Mouse (Mus musculus) midbrain, embryonic 16.5 days (tissue): ENCODE data around the gene Plekhj1. TPM values are rescaled to one million over a fixed set of nuclear protein-coding genes. Genes with fewer than 3 reads are reported as not detected.
A peak's percentile ranks its signal among the peaks of the same experiment; 100 is the strongest.

Source experiments
- ATAC-seq: fragments of 200-750 bp; cut with Nextera tagmentation; 2 replicates; pipeline ENCODE4 v1.8.0; 2017; ENCODE audit warnings: moderate TSS enrichment
- H3K27ac ChIP-seq: fragments of 300-500 bp; sonication (generic); 2 replicates; pipeline ENCODE4 v1.5.1; 2014; ENCODE audit warnings: mild to moderate bottlenecking, low read length, mixed read lengths
- H3K27me3 ChIP-seq: fragments of 300-500 bp; sonication (generic); 2 replicates; pipeline ENCODE4 v1.6.1; 2014; ENCODE audit warnings: low read depth, low read length, mixed read lengths; ENCODE audit not compliant: control insufficient read depth, insufficient read depth
- H3K36me3 ChIP-seq: fragments of 300-500 bp; sonication (generic); 2 replicates; pipeline ENCODE4 v1.6.1; 2014; ENCODE audit warnings: mild to moderate bottlenecking, low read length, moderate library complexity, mixed read lengths; ENCODE audit not compliant: control insufficient read depth, insufficient read depth
- H3K4me1 ChIP-seq: fragments of 300-500 bp; sonication (generic); 2 replicates; pipeline ENCODE4 v1.6.1; 2014; ENCODE audit warnings: mild to moderate bottlenecking, low read length, mixed read lengths; ENCODE audit not compliant: control insufficient read depth, insufficient read depth
- H3K4me2 ChIP-seq: fragments of 300-500 bp; sonication (generic); 2 replicates; pipeline ENCODE4 v1.6.1; 2014; ENCODE audit warnings: mild to moderate bottlenecking, low read length, mixed read lengths
- H3K4me3 ChIP-seq: fragments of 300-500 bp; sonication (generic); 2 replicates; pipeline ENCODE4 v1.5.1; 2014; ENCODE audit warnings: low read depth, mild to moderate bottlenecking, low read length, moderate library complexity, mixed read lengths
- H3K9ac ChIP-seq: fragments of 300-500 bp; sonication (generic); 2 replicates; pipeline ENCODE4 v1.6.1; 2014; ENCODE audit warnings: low read depth, low read length, mixed read lengths
- H3K9me3 ChIP-seq: fragments of 300-500 bp; sonication (generic); replicated peaks from 2 replicates; pipeline ENCODE4 v1.6.1; 2014; ENCODE audit warnings: mild to moderate bottlenecking, low read length, mixed read lengths; ENCODE audit not compliant: control insufficient read depth, poor library complexity, severe bottlenecking
- WGBS: fragments of 180-500 bp; shearing (Covaris S2); extraction: QIAGEN DNeasy Blood & Tissue Kit; methylation state at CpG from one replicate; pipeline ENCODE4 v1.1.7; 2014; 5-methylcytosine and 5-hydroxymethylcytosine counted together
- polyA plus RNA-seq: library from polyadenylated mRNA; unstranded; fragments of >200 nt; fragmentation: Nextera tagmentation; extraction: Ambion mirVana; gene quantifications from 2 replicates; pipeline ENCODE4 v1.2.1, GENCODE M21; 2015

Plekhj1 gene
- 121 and 125 TPM in 2 replicates for polyA plus RNA-seq

GRCm38 (mm10) chr10:80798150-80799006, at the start of gene Plekhj1, which contains the start of gene Sf3a2:
Plekhj1 (minus strand) TSS chr10:80798626.
Sf3a2 (plus strand) TSS chr10:80798198.
- H3K36me3 ChIP-seq = peaks cover 17% of the 10 kb centered on the region
- H3K9ac ChIP-seq = peak within 1 kb of the TSS; percentile 96
- peak within 1 kb of the TSS; percentile 96 for H3K27ac ChIP-seq
- peak within 1 kb of the TSS; percentile 75 for H3K4me2 ChIP-seq
- H3K4me3 ChIP-seq = peak within 1 kb of the TSS; percentile 74
- H3K4me1 ChIP-seq = peaks cover 21% of the 10 kb centered on the region
- under 1% methylated on average over 98 of the region's 104 CpGs for WGBS
- no peaks in the 10 kb centered on the region for H3K27me3 ChIP-seq
- peak; percentile 93 for ATAC-seq
- H3K9me3 ChIP-seq = no peaks in the 10 kb centered on the region

GRCm38 (mm10) chr10:80845732-80846131, 47.3 kb upstream of the Plekhj1 start:
- Histone ChIP-seq H3K9ac (no peak overlapping the region), H3K36me3 (no peaks in the 10 kb centered on the region), H3K27me3 (peaks cover 25% of the 10 kb centered on the region), H3K4me1 (peaks cover 6% of the 10 kb centered on the region; the same call in 1 of the 2 replicates), H3K27ac (no peak overlapping the region), H3K4me3 (no peak overlapping the region), H3K9me3 (no peaks in the 10 kb centered on the region), H3K4me2 (no peak overlapping the region)
- ATAC-seq = no peak
- 78% methylated on average over 12 of the region's 12 CpGs for WGBS

- no peak for ATAC-seq
- no peak overlapping the region; the same call in 1 of the 2 replicates for H3K9ac ChIP-seq
- H3K9me3 ChIP-seq = no peaks in the 10 kb centered on the region
- H3K27ac ChIP-seq = no peak overlapping the region
- H3K27me3 ChIP-seq = peaks cover 25% of the 10 kb centered on the region
- WGBS = 55% methylated on average over 8 of the region's 8 CpGs
- H3K4me3 ChIP-seq = no peak overlapping the region
- H3K4me1 ChIP-seq = peaks cover 6% of the 10 kb centered on the region; the same call in 1 of the 2 replicates
- no peak overlapping the region for H3K4me2 ChIP-seq
- no peaks in the 10 kb centered on the region for H3K36me3 ChIP-seq
Observed at GRCm38 (mm10) chr10:80845055-80845693, 46.7 kb upstream of the Plekhj1 start.

- no peaks in the 10 kb centered on the region for H3K36me3 ChIP-seq
- no peak within 1 kb of the TSS for H3K27ac ChIP-seq
- WGBS = 5% methylated on average over 42 of the region's 51 CpGs
- peak within 1 kb of the TSS; percentile 87 for H3K4me2 ChIP-seq
- peaks cover 25% of the 10 kb centered on the region for H3K27me3 ChIP-seq
- H3K9ac ChIP-seq = peak within 1 kb of the TSS; percentile 82
- H3K4me3 ChIP-seq = peak within 1 kb of the TSS; percentile 69
- H3K9me3 ChIP-seq = no peaks in the 10 kb centered on the region
- H3K4me1 ChIP-seq = peaks cover 6% of the 10 kb centered on the region; the same call in 1 of the 2 replicates
- peak; percentile 58 for ATAC-seq
Observed at GRCm38 (mm10) chr10:80843931-80844547, 45.6 kb upstream of the Plekhj1 start, which contains the start of gene Lingo3. Lingo3 (minus strand) TSS chr10:80844039.

GRCm38 (mm10) chr10:80843087-80843930, 44.9 kb upstream of the Plekhj1 start:
- peak; percentile 33 for ATAC-seq
- peaks cover 25% of the 10 kb centered on the region for H3K27me3 ChIP-seq
- no peaks in the 10 kb centered on the region for H3K36me3 ChIP-seq
- peak overlapping the region; percentile 87 for H3K4me2 ChIP-seq
- peak overlapping the region; percentile 69 for H3K4me3 ChIP-seq
- 8% methylated on average over 32 of the region's 32 CpGs for WGBS
- H3K9me3 ChIP-seq = no peaks in the 10 kb centered on the region
- no peak overlapping the region for H3K27ac ChIP-seq
- peaks cover 6% of the 10 kb centered on the region; the same call in 1 of the 2 replicates for H3K4me1 ChIP-seq
- peak overlapping the region; percentile 82 for H3K9ac ChIP-seq

GRCm38 (mm10) chr10:80842334-80842733, 43.9 kb upstream of the Plekhj1 start:
- Histone ChIP-seq H3K4me3 (no peak overlapping the region), H3K9ac (no peak overlapping the region), H3K36me3 (no peaks in the 10 kb centered on the region), H3K27ac (no peak overlapping the region), H3K4me2 (no peak overlapping the region), H3K27me3 (peaks cover 25% of the 10 kb centered on the region), H3K9me3 (no peaks in the 10 kb centered on the region), H3K4me1 (peaks cover 6% of the 10 kb centered on the region; the same call in 1 of the 2 replicates)
- WGBS = 82% methylated on average over 15 of the region's 15 CpGs
- ATAC-seq = no peak

- Histone ChIP-seq H3K36me3 (no peaks in the 10 kb centered on the region), H3K9me3 (no peaks in the 10 kb centered on the region), H3K4me1 (peaks cover 6% of the 10 kb centered on the region; the same call in 1 of the 2 replicates), H3K27me3 (peaks cover 27% of the 10 kb centered on the region), H3K9ac (no peak overlapping the region), H3K27ac (no peak overlapping the region), H3K4me3 (no peak overlapping the region), H3K4me2 (no peak overlapping the region)
- no peak for ATAC-seq
- WGBS = 83% methylated on average over 2 of the region's 2 CpGs
Observed at GRCm38 (mm10) chr10:80841685-80842084, 43.3 kb upstream of the Plekhj1 start.

- no peaks in the 10 kb centered on the region for H3K9me3 ChIP-seq
- no peak overlapping the region for H3K9ac ChIP-seq
- peaks cover 32% of the 10 kb centered on the region for H3K27me3 ChIP-seq
- no peak overlapping the region for H3K4me2 ChIP-seq
- peaks cover 4% of the 10 kb centered on the region; the same call in 1 of the 2 replicates for H3K36me3 ChIP-seq
- ATAC-seq = no peak
- peaks cover 6% of the 10 kb centered on the region; the same call in 1 of the 2 replicates for H3K4me1 ChIP-seq
- H3K4me3 ChIP-seq = no peak overlapping the region
- 55% methylated on average over 6 of the region's 6 CpGs for WGBS
- no peak overlapping the region for H3K27ac ChIP-seq
Observed at GRCm38 (mm10) chr10:80839848-80840247, 41.4 kb upstream of the Plekhj1 start.
